Mouse (Mus musculus) heart, embryonic 16.5 days (tissue): ENCODE data around the gene Zfp568. TPM values are rescaled to one million over a fixed set of nuclear protein-coding genes. Genes with fewer than 3 reads are reported as not detected.

ENCODE experiments used
- ATAC-seq: fragments of 200-750 bp; cut with Nextera tagmentation; replicated peaks from 2 replicates; pipeline ENCODE4 v1.8.0; 2017; ENCODE audit warnings: moderate number of reproducible peaks; ENCODE audit not compliant: insufficient read depth, low FRiP score; ENCODE audit errors: extremely low read depth
- H3K27ac ChIP-seq: fragments of 300-500 bp; sonication (generic); 2 replicates; pipeline ENCODE4 v1.5.1; 2014; ENCODE audit warnings: mild to moderate bottlenecking, low read length, control low read depth, moderate library complexity
- H3K27me3 ChIP-seq: fragments of 300-500 bp; sonication (generic); 2 replicates; pipeline ENCODE4 v1.6.1; 2014; ENCODE audit warnings: low read length, mixed read lengths; ENCODE audit not compliant: control insufficient read depth, insufficient read depth
- H3K36me3 ChIP-seq: fragments of 300-500 bp; sonication (generic); 2 replicates; pipeline ENCODE4 v1.6.1; 2014; ENCODE audit not compliant: control insufficient read depth, insufficient read depth
- H3K4me1 ChIP-seq: fragments of 300-500 bp; sonication (generic); 2 replicates; pipeline ENCODE4 v1.6.1; 2014; ENCODE audit warnings: low read length, mixed read lengths; ENCODE audit not compliant: control insufficient read depth, insufficient read depth
- H3K4me2 ChIP-seq: fragments of 300-500 bp; sonication (generic); 2 replicates; pipeline ENCODE4 v1.6.1; 2014; ENCODE audit warnings: low read depth, mild to moderate bottlenecking, control low read depth, low read length
- H3K4me3 ChIP-seq: fragments of 300-500 bp; sonication (generic); 2 replicates; pipeline ENCODE4 v1.5.1; 2014; ENCODE audit warnings: mild to moderate bottlenecking, control low read depth, low read length
- H3K9ac ChIP-seq: fragments of 300-500 bp; sonication (generic); 2 replicates; pipeline ENCODE4 v1.6.1; 2014; ENCODE audit warnings: low read length, control low read depth
- H3K9me3 ChIP-seq: fragments of 300-500 bp; sonication (generic); replicated peaks from 2 replicates; pipeline ENCODE4 v1.6.1; 2016; ENCODE audit warnings: low read length; ENCODE audit not compliant: control insufficient read depth
- WGBS: fragments of 180-500 bp; shearing (Covaris S2); extraction: QIAGEN DNeasy Blood & Tissue Kit; methylation state at CpG from one replicate; pipeline ENCODE4 v1.1.7; 2014; 5-methylcytosine and 5-hydroxymethylcytosine counted together
- polyA plus RNA-seq: library from polyadenylated mRNA; unstranded; fragments of >200 nt; fragmentation: Nextera tagmentation; extraction: Ambion mirVana; gene quantifications from 2 replicates; pipeline ENCODE4 v1.2.1, GENCODE M21; 2015

The Zfp568 gene
- polyA plus RNA-seq, 1 experiment from 2014 or later: 16.0 TPM

DNA sequence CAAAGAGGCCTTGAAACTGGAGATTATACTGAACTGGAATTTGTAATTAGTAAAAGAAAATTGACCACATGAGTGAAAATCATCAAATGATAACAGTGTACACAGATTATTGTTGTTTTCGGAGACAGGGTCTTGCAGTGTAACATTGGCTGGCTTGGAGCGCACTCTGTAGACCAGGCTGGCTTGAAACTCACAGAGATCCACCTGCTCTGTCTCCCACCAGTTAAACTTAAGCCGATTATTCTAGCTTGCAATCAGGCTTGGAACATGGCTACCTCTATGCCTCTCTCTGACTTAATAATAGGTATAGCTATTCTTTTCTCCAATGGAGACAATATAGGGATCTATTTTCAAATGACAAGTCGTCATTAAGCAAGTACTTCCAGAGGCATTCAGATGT is 1.4 kb upstream of the Zfp568 start:
- Histone ChIP-seq H3K27ac (peak overlapping the region; percentile 100), H3K27me3 (no peaks in the 10 kb centered on the region), H3K9me3 (peaks cover 3% of the 10 kb centered on the region), H3K4me2 (peak overlapping the region; percentile 86), H3K4me1 (peaks cover 43% of the 10 kb centered on the region), H3K36me3 (peaks cover 9% of the 10 kb centered on the region), H3K4me3 (peak overlapping the region; percentile 97; the same call in 1 of the 2 replicates), H3K9ac (peak overlapping the region; percentile 34)
- no peak for ATAC-seq
- WGBS: 69% methylated on average over 4 of the region's 4 CpGs

DNA sequence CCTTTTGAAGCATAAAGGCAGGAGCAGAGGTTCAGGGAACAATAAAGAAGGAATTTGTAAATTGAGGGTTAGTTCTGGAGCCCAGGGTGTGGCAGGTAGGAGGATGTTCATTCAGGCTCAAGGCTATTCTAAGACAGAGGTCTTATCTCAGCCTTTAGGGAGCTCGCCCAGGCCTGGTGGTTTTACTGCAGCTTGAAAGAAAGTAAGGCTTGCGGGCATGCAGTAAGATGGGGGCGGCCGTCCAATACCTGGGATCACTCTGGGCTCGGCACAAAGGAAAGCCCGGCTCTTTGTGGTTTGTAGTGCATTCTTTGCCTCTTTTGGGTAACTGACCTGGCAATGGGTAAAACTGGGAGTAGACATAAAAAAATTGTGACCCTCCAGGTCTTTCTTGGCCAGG is 824 bp upstream of the Zfp568 start:
- H3K4me1 ChIP-seq: peaks cover 43% of the 10 kb centered on the region
- H3K4me2 ChIP-seq: peak overlapping the region; percentile 86
- H3K9me3 ChIP-seq: peaks cover 3% of the 10 kb centered on the region
- no peak for ATAC-seq
- H3K9ac ChIP-seq: peak overlapping the region; percentile 98
- peak overlapping the region; percentile 97 for H3K4me3 ChIP-seq
- 29% methylated on average over 6 of the region's 6 CpGs for WGBS
- H3K36me3 ChIP-seq: peaks cover 14% of the 10 kb centered on the region
- peak overlapping the region; percentile 100 for H3K27ac ChIP-seq
- H3K27me3 ChIP-seq: no peaks in the 10 kb centered on the region

DNA sequence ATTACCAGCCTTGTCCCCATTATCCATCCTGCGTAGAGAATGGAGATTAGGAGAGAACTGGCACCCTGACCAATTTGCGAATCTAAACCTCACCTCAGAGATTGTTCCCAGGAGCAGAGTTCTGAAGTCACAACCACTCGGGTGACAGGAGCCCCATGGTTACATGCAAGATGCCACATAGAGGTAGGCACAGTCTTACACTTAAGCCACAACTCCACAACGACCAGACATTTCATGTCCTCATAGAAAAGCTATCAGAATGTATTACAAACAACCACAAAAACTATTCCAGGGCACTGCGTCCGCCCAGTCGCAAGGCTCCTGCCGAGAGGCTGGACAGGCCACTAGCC is 440 bp upstream of the Zfp568 start:
- peak overlapping the region; percentile 98 for H3K9ac ChIP-seq
- peak overlapping the region; percentile 97 for H3K4me3 ChIP-seq
- H3K9me3 ChIP-seq: peaks cover 3% of the 10 kb centered on the region
- peak overlapping the region; percentile 100 for H3K27ac ChIP-seq
- peak overlapping the region; percentile 86 for H3K4me2 ChIP-seq
- H3K4me1 ChIP-seq: peaks cover 43% of the 10 kb centered on the region
- H3K27me3 ChIP-seq: no peaks in the 10 kb centered on the region
- H3K36me3 ChIP-seq: peaks cover 17% of the 10 kb centered on the region
- ATAC-seq: no peak
- under 1% methylated on average over 8 of the region's 8 CpGs for WGBS

DNA sequence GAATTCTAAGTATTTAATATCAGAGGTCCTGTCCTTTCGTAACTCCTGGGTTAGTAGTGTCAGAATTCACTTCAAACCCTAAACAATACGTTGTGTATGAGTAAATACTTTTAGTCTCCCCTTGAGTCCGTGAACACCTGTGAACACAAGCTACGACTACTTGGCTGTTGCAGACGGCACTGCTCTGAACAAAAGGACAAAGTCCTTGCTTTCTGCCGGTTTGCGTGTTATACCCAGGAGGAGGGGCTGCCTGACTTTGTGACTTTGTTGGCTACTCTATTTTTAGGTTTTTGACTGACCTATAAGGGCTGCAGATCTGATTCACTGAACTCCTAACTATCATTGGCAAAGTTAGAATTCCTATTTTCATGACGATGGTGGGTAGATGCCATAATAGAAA is 2.3 kb downstream of the Zfp568 start:
- H3K4me3 ChIP-seq: no peak overlapping the region; the same call in 1 of the 2 replicates
- WGBS: 60% methylated on average over 8 of the region's 8 CpGs
- H3K36me3 ChIP-seq: peaks cover 35% of the 10 kb centered on the region
- H3K27ac ChIP-seq: no peak overlapping the region
- H3K4me2 ChIP-seq: peak overlapping the region; percentile 86
- H3K27me3 ChIP-seq: no peaks in the 10 kb centered on the region
- no peak for ATAC-seq
- H3K4me1 ChIP-seq: peaks cover 32% of the 10 kb centered on the region
- H3K9me3 ChIP-seq: no peaks in the 10 kb centered on the region
- peak overlapping the region; percentile 16; the same call in 1 of the 2 replicates for H3K9ac ChIP-seq

DNA sequence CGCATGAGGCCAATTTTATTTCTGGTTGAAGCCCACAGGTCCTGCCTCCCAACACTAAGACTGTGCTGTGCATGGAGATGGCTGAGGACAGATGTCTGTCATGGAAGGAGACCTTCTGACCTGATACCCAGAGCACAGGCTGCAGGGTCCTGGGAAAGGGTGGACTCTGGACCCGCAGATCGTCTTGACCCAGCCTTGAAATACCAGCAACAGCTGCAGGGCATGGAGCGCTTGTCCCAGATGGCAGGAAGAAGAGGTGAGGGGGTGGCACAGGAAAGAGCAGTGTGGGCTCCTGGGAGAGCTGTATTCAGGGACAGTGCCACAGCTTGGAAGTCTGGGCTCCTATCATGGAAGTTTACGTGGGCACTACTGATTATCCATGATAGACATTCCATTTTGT is 3.8 kb downstream of the Zfp568 start:
- no peak for ATAC-seq
- H3K4me2 ChIP-seq: no peak overlapping the region
- H3K27me3 ChIP-seq: no peaks in the 10 kb centered on the region
- no peak overlapping the region for H3K9ac ChIP-seq
- 87% methylated on average over 5 of the region's 5 CpGs for WGBS
- no peak overlapping the region for H3K4me3 ChIP-seq
- no peak overlapping the region for H3K27ac ChIP-seq
- H3K36me3 ChIP-seq: peaks cover 45% of the 10 kb centered on the region
- peaks cover 19% of the 10 kb centered on the region for H3K4me1 ChIP-seq
- no peaks in the 10 kb centered on the region for H3K9me3 ChIP-seq

DNA sequence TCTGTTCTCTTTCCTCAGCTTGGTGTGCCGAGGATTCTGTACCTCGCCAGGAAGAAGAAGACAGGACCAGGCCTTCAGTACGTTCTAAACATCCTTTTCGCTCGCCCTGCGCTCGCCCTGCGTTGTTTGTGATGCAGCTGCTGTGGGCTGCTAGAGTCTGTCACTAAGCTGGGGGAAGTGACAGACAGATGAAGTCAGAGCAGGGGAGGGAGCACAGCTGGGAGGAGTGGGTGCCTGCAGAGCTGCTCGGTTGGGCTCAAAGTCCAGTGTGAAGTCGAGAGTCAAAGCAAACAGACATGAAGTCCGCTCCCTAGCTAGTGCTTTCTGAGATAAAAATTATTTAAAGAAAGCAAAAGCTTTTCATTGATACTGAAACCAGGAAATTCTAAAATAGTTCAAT is 5.3 kb downstream of the Zfp568 start:
- Histone ChIP-seq H3K9me3 (no peaks in the 10 kb centered on the region), H3K27me3 (no peaks in the 10 kb centered on the region), H3K4me3 (no peak overlapping the region), H3K4me2 (no peak overlapping the region), H3K9ac (no peak overlapping the region), H3K36me3 (peaks cover 55% of the 10 kb centered on the region), H3K4me1 (peaks cover 14% of the 10 kb centered on the region), H3K27ac (no peak overlapping the region)
- ATAC-seq: no peak
- WGBS: 82% methylated on average over 11 of the region's 11 CpGs

DNA sequence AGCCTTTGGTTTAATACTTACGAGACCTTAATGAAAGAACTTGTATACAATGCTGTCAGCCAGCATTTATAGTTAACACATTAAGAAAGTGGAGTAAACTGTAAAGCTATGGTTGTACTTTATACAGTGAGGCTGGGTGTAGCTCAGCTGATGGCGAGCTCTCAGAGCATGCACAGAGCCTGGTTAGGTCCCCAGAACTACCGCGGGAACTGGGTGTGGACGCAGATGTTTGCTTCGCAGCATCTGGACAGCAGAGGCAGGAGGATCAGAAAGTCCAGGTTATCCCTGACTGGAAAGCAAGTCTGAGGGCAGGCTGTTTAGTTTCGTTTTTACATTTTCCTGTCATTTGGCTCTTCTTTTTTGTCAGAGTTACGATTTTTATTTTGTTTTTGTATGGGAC is 8.9 kb downstream of the Zfp568 start:
- Histone ChIP-seq H3K27me3 (no peaks in the 10 kb centered on the region), H3K4me3 (no peak overlapping the region), H3K27ac (no peak overlapping the region), H3K9ac (no peak overlapping the region), H3K4me1 (peaks cover 1% of the 10 kb centered on the region), H3K4me2 (no peak overlapping the region), H3K36me3 (peaks cover 59% of the 10 kb centered on the region), H3K9me3 (no peaks in the 10 kb centered on the region)
- WGBS: 95% methylated on average over 8 of the region's 8 CpGs
- ATAC-seq: no peak

DNA sequence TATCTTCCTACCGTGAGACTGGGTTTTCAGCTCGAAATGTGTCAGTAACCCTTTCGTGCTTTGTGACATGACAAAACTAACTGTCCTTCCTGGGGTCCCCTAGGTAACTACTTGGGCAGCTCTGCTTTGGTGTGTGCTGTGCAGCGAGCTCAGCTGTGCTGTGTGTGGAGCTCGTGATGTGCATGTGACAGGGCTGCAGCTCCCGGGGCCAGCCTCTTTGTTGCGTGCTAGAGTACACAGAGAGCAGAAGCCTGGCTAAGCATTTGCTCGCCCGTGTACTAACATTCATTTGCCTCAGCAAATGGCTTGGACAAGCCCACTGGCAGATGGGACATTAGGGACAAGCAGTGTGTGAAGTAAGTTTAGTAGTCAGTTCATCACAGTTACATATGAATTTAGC is 9.6 kb downstream of the Zfp568 start:
- 92% methylated on average over 9 of the region's 9 CpGs for WGBS
- peaks cover 5% of the 10 kb centered on the region for H3K4me1 ChIP-seq
- no peaks in the 10 kb centered on the region for H3K9me3 ChIP-seq
- no peak overlapping the region for H3K4me3 ChIP-seq
- no peak overlapping the region for H3K4me2 ChIP-seq
- no peak for ATAC-seq
- H3K36me3 ChIP-seq: peaks cover 61% of the 10 kb centered on the region
- H3K9ac ChIP-seq: no peak overlapping the region
- no peaks in the 10 kb centered on the region for H3K27me3 ChIP-seq
- H3K27ac ChIP-seq: no peak overlapping the region

DNA sequence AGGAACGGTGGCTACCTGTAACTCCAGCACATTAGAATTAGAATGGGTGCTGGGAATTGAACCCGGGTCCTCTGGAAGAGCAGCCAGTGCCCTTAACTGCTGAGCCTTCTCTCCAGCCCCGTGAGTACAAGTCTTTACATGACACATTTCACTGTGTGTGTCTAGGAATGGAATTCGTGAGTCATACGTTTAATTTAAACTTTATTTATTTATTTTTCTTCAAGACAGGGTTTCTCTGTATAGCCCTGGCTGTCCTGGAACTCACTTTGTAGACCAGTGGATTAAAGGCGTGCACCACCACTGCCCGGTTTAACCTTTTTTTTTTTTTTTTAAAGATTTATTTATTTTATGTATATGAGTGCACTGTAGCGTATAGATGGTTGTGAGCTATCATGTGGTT is 11.4 kb downstream of the Zfp568 start:
- peaks cover 5% of the 10 kb centered on the region for H3K4me1 ChIP-seq
- no peak overlapping the region for H3K4me2 ChIP-seq
- peaks cover 62% of the 10 kb centered on the region for H3K36me3 ChIP-seq
- H3K9me3 ChIP-seq: no peaks in the 10 kb centered on the region
- no peaks in the 10 kb centered on the region for H3K27me3 ChIP-seq
- 80% methylated on average over 8 of the region's 8 CpGs for WGBS
- ATAC-seq: no peak
- no peak overlapping the region for H3K9ac ChIP-seq
- no peak overlapping the region for H3K27ac ChIP-seq
- no peak overlapping the region for H3K4me3 ChIP-seq

DNA sequence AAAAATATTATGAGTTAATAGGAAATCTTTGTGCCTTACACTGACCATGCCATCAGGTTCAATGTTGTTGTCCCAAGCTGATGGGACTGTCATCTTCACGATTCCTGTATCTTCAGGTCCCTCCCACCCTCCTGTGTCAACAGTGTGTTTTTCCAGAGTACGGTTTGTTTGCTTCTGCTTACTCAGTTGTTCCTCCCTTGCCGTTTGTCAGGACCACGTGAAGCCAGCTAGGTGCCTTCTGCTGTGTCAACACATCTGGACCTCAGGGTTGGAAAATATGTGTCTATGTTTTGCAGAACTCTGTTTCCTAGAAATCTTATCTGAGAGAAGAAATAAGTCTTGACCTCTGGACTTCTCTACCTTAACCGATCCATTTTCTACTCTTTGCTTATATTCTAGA is 16.8 kb downstream of the Zfp568 start:
- Histone ChIP-seq H3K27ac (no peak overlapping the region), H3K9me3 (no peaks in the 10 kb centered on the region), H3K4me3 (no peak overlapping the region), H3K4me1 (peaks cover 5% of the 10 kb centered on the region), H3K36me3 (peaks cover 33% of the 10 kb centered on the region), H3K9ac (no peak overlapping the region), H3K4me2 (no peak overlapping the region), H3K27me3 (no peaks in the 10 kb centered on the region)
- ATAC-seq: 0 out of 2 replicates have a peak, but pooled peaks have one; percentile 28
- 62% methylated on average over 5 of the region's 5 CpGs for WGBS
